Mouse (Mus musculus) cerebellum, postnatal 36 days (tissue): Measurements from ENCODE around the gene Ccdc92.

Experiments used
- DNase-seq, 2 experiments: peaks; one replicate each; pipeline ENCODE4 v3.0.0; 2021 to 2022; ENCODE audit warnings: mixed read lengths in 2 of 2

Gene Ccdc92

DNA sequence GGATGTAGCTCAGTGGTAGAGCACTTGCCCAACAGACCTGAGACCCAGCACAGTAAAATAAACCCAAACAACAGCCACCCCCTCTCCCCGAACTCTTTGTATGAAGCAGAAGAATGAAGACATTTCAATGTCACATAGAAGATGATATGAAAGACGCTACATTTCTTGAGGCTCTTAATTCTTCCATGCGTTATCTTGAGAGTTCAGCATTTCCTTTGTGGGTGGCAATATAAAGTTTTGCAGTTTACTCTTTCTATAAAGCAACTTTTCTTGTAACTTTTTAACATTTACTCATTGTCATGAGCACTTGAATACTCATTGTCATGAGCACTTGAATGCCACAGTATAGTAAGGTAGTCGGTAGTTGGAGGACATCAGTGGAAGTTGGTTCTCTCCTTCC is 8.0 kb downstream of the Ccdc92 start:
- no peak for DNase-seq

- DNase-seq: peak; percentile 81 to 84
These were observed 9.1 kb downstream of the Ccdc92 start for GRCm38 (mm10) chr5:124853079-124853478.

- no peak for DNase-seq
These were observed 9.9 kb downstream of the Ccdc92 start for GRCm38 (mm10) chr5:124852294-124852693.

GRCm38 (mm10) chr5:124851572-124851971 is 10.7 kb downstream of the Ccdc92 start:
- peak in 1 of 2 experiments; percentile 54 for DNase-seq

DNA sequence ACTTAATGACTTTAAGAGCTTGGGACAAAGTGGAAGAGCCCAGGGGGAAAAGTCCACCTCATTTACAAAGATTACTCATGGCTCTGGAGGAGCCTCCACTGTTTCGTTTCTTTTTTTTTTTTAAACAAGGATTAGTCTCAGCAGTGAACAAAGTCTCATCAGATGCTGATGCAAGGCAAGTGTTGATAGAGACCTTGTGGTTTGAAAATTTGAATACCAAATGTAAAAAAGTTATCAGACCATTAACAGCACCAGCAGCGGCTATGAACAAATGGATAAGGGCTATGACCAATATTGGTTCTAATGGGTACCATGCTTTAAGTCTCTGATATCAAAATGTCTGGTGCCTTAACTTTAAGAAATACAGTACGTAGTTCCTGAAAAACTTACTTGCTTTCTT is 13.2 kb downstream of the Ccdc92 start:
- DNase-seq: no peak

DNA sequence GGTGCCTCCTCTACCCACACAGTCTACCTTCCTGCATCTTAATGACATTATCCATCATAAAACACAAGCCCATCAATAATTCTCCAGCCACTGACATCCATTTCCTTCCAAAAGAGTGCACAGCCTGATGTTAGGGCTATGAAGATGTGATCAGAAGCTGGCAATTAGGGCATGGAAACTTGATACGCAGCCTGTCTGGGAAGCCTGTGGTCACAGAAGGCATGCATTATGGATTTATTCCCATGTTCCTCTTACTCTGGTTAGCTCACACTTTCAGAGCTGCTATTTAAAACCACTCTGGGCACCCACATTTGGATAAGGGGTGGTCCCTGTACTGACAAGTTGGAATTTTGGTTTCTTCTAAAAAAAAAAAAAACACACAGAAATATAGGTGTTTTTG is 15.2 kb downstream of the Ccdc92 start:
- DNase-seq: no peak

DNA sequence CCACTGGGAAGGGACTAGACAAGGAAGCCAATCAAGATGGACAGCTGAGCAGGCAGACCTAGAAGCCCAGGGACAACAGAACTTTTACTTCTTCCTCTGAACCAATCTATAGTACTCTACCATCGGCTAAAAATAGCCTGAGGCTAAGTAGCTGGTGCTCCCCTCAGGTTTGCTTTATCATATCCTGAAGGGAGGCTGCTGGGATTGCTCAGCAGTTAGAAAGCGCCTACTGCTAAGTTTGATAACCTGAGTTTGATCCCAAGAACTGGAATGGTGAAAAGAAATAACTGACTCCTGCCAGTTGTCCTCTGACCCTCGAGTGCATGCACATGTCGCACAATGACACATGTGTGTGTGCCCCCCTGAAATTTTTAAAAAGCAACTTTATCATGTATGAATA is 17.3 kb downstream of the Ccdc92 start:
- no peak for DNase-seq

GRCm38 (mm10) chr5:124843386-124843785 is 18.8 kb downstream of the Ccdc92 start:
- DNase-seq: peak; percentile 54 to 61

DNA sequence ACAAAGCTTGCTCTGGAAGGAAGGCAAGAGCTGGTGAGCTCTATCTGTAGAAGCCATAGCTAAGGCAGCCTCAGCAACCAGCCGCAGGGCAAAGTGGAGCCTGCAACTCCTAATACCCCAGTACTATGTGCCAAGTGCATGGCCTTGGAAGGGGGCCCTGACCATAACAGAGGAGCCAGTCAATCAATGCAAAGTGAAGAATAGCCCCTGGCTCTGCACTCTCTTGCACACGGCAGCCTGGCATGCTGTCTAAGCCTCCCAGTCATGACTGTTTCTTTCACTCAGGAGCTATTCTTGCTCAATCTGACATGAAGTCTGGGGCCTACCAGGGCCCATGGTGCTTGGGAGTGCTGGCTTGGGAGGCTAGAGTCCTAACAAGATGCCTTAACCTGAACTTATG is 21.6 kb downstream of the Ccdc92 start:
- no peak for DNase-seq

- no peak for DNase-seq
These were observed 22.0 kb downstream of the Ccdc92 start for GRCm38 (mm10) chr5:124840202-124840601.

DNA sequence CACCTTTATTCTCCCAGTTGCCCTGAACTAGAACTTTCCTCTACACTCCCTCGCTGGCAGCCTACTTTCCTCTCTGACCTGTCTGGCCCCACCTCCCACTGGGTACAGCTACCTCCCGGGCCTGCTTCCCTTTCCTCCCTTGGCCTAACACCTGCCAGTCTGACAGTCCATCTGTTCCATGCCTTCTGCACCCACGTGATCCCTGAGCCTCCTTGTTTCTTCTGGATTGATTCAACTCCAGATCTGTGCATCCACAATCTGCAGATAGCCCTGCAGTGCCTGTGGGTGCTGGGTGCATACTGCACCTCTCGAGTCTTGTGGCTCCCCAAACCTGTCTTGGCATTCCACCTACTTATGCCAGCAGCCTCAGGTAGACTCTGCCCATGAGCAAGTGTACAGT is 25.6 kb downstream of the Ccdc92 start:
- peak; percentile 91 to 93 for DNase-seq

DNA sequence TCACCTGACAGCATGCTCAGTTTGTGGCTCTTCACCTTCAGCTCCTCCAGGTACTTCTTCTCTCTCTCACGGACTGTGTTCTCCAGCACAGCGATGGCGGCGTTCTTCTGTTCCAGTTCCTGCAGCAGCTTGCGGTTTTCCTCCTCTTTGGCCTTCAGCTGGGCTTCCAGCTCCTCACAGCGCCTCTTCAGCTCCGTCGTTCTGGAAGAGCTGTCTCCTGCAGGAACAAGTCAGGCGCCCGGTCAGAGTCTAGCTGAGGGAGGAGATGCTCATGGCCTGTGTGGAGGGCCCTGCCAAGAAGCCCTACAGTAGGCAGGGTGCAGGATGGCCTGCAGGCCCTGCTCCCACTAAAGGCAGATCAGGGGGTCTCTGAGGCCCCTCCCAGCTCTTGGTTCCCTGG is 26.1 kb downstream of the Ccdc92 start:
- DNase-seq: peak; percentile 35 to 48

- DNase-seq: peak; percentile 90 to 92
These were observed 27.0 kb downstream of the Ccdc92 start for GRCm38 (mm10) chr5:124835218-124835617.

- no peak for DNase-seq
These were observed 31.9 kb downstream of the Ccdc92 start for GRCm38 (mm10) chr5:124830331-124830730.

DNA sequence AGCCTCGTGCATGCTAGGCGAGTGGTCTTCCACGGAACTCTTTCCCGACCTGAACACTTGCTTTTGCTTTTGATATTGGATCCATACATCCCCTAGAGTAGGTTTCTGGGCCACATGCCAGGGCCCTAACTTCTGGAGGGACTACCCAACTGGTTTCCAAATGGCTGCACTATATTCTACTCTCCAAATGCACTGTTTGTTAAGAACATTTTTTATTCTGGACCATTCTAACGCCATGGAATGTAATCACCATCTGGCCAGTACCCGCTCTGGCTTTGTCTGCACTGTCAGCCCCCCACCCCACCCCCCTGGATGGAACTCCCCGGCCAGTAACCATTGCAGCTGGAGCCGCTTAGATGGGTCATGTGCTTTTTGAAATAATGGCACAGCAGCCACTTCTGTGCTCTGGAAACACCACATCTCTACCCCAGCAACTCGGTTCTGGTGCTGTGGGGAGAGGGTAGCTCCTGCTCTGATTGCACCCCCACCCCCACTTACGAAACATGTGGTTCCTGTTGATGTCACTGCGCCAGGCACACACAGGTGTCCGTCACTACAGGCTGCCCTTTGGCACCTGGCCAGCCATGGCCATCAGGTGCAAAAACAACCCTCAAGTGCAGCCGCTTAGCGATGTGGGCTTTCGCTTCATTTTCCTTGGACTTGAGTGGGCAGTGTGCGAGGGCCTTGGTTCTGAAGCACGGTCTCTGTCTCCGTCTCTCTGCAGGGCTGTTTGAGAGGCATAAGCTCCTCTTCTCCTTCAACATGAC is 39.9 kb downstream of the Ccdc92 start:
- peak in 1 of 2 experiments; percentile 63 for DNase-seq

DNA sequence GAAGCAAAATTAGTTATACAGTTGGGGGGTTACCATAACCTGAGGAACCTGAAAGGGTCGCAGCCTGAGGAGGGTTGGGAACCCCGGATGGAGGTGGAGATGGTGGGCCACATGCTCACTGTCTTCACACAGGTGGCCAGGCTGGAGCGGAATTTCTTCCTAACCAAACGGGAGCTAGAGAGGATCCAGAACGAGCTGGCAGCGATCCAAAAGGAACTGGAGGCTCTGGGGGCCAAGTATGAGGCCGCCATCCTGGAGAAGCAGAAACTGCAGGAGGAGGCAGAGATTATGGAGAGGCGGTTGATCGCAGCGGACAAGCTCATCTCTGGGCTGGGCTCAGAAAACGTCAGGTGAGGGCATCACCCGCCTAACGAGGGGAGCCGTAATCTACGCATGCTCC is 45.2 kb downstream of the Ccdc92 start:
- no peak for DNase-seq

GRCm38 (mm10) chr5:124814797-124815196 is 47.4 kb downstream of the Ccdc92 start:
- DNase-seq: peak; percentile 83 to 89

DNA sequence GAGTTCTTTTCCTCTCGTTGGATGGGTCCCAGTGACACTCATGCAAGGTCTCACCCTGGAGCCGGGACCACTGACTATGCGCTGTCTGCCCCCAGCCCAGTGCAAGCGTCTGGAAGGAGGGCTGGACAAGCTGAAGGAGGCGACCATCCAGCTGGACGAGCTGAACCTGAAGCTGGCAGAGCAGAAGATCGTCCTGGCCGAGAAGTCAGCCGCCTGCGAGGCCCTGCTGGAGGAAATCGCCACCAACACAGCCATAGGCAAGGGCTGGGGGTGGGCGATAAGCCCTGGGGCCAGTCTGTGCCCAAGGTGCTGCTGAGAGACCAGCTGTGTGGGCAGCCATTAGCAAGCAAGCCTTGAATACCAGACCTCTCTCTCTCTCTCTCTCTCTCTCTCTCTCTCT is 49.8 kb downstream of the Ccdc92 start:
- DNase-seq: no peak

- DNase-seq: peak; percentile 21 to 56
These were observed 52.4 kb downstream of the Ccdc92 start for GRCm38 (mm10) chr5:124809708-124810366.

DNA sequence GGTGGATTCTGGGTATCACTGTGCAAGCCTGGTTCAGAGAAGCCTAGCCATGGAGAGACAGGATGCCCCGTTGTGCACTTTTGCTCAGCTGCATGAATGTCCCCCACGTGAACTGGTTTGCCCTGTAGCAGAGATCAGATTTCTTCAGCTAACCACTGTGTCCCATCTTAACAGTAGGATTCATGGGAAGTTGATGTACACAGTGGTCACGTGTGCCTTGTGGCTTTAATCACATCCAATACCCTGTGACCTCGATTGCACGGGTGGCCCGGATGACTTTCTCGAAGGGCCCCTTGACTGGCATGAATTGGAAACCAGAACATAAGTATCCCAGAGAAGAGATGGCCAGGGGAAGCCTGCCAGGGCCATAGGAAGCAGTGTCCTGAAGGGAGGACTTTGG is 70.1 kb downstream of the Ccdc92 start:
- DNase-seq: no peak

DNA sequence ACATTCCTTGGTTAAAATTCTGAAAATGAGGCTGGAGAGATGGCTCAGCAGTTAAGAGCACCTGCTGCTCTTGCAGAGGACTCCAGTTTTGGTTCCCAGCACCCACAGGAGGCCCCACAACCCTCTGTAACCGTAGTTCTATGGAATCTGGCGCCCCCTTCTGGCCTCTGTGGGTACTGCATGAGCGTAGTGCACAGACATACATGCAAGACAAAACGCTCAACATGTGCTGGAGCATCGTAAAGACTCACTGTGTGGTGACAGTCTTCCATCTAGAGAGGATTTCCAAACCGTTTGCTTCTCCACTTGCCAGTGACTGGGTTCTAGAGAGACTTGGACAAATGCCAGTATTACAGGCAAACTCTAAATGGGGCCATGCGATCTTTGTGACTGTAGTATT is 76.6 kb downstream of the Ccdc92 start:
- DNase-seq: peak in 1 of 2 experiments; percentile 13
